8 mouse cellular contexts compared by ENCODE assay signal in the genomic region with DNA sequence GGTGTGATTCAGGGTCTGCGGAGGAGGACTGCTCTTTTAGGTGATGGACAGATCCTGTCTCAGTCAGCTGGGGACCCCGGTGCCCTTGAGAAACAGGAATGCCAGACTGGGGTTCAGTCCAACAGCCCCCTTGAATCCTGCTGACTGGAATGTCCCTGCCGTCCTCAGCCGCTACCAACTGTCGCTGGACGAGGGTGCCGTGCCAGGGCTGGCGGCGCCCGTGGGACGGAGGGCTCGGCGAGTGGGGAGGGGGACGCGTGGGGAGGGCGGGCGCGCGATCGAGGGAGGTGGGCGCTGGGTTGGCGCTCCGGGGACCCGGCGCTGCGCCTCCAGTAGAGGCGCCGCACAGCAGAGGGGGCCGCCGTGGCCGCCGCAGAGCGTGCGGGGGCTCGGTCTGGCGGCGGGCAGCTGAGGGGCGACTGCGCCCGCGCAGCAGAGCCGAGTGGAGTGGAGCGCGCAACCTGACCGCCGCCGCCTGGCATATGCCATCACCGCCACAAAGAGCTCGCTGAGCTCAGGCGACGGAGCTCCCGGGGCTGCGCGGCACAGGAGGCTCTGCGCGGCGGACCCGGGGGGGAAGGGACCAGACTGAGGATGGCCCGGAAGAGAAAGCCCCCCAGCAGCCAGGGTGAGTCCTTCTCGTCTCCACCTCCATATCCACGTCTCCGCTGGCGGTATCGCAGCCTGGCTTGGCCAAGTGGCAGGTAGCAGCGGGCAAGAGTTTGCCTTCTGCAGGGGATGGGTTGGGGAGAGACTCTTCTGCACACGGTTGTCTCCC. TPM values are rescaled to one million over a fixed set of nuclear protein-coding genes. Genes with fewer than 3 reads are reported as not detected.
DNase-seq lines count a peak whose midpoint lies in the region; ATAC-seq and TF ChIP-seq lines count a peak whose summit lies in the region.

Slc44a5 (plus strand) TSS at position 266 of the 778 bp plus-strand sequence.

- peak; percentile 29 for DNase-seq in adrenal gland, postnatal 14 days
- no peak for DNase-seq in adrenal gland, adult 2 months
- peak; percentile 43 for DNase-seq in embryo, embryonic 9.5 days (ENCODE audit: extremely low spot score)
- DNase-seq in retina, postnatal 7 days (ENCODE audit: low read depth, low spot score), result peak; percentile 41

- 0 out of 2 replicates have a peak within 1 kb of the TSS, but pooled peaks have one; percentile 5 for H3K27ac ChIP-seq in hindbrain, embryonic 12.5 days
- no peak within 1 kb of the TSS for H3K27ac ChIP-seq in limb, embryonic 15.5 days

- H3K36me3 ChIP-seq in E14TG2a.4 (ENCODE audit: insufficient read depth, low read length), result no peaks in the 10 kb centered on the region
- no peaks in the 10 kb centered on the region for H3K36me3 ChIP-seq in hindbrain, embryonic 12.5 days
- no peaks in the 10 kb centered on the region for H3K36me3 ChIP-seq in limb, embryonic 15.5 days

- H3K4me3 ChIP-seq in E14TG2a.4 (replicated peaks; ENCODE audit: low read length), result peak within 1 kb of the TSS; percentile 83
- peak within 1 kb of the TSS; percentile 58 for H3K4me3 ChIP-seq in hindbrain, embryonic 12.5 days
- peak within 1 kb of the TSS; percentile 53 for H3K4me3 ChIP-seq in limb, embryonic 15.5 days

- H3K27me3 ChIP-seq in E14TG2a.4 (ENCODE audit: insufficient read depth, low read length), result peaks cover 66% of the 10 kb centered on the region
- H3K27me3 ChIP-seq in hindbrain, embryonic 12.5 days, result peaks cover 34% of the 10 kb centered on the region
- H3K27me3 ChIP-seq in limb, embryonic 15.5 days, result peaks cover 44% of the 10 kb centered on the region

- peaks cover 21% of the 10 kb centered on the region for H3K9me3 ChIP-seq in E14TG2a.4 (ENCODE audit: low read length)
- H3K9me3 ChIP-seq in hindbrain, embryonic 12.5 days (replicated peaks), result no peaks in the 10 kb centered on the region
- H3K9me3 ChIP-seq in limb, embryonic 15.5 days, result no peaks in the 10 kb centered on the region

- under 1% methylated on average over 50 of the region's 66 CpGs for WGBS in hindbrain, embryonic 12.5 days
- under 1% methylated on average over 63 of the region's 66 CpGs for WGBS in limb, embryonic 15.5 days

- peak; percentile 87 for ATAC-seq in hindbrain, embryonic 12.5 days (ENCODE audit: low FRiP score)
- no peak for ATAC-seq in limb, embryonic 15.5 days (ENCODE audit: insufficient number of reproducible peaks, low FRiP score, low TSS enrichment, low read depth)
- ATAC-seq in erythroblast, adult 5-6 weeks (replicated peaks; ENCODE audit: low FRiP score, poor library complexity, severe bottlenecking), result no peak

- peak within 1 kb of the TSS; percentile 76 for H3K9ac ChIP-seq in hindbrain, embryonic 12.5 days
- peak within 1 kb of the TSS; percentile 47 for H3K9ac ChIP-seq in limb, embryonic 15.5 days

- peak within 1 kb of the TSS; percentile 93 for H3K4me2 ChIP-seq in hindbrain, embryonic 12.5 days (replicated peaks)
- H3K4me2 ChIP-seq in limb, embryonic 15.5 days, result peak within 1 kb of the TSS; percentile 97

- TF ChIP-seq CTCF in E14TG2a.4 (conservative IDR thresholded peaks at IDR 0.05; ENCODE audit: low read length), result no peak

- H3K4me1 ChIP-seq in E14TG2a.4 (replicated peaks; ENCODE audit: low read depth, low read length), result peaks cover 20% of the 10 kb centered on the region
- peaks cover 17% of the 10 kb centered on the region for H3K4me1 ChIP-seq in hindbrain, embryonic 12.5 days
- H3K4me1 ChIP-seq in limb, embryonic 15.5 days, result peaks cover 15% of the 10 kb centered on the region

RNA-seq across cellular contexts. Expression of gene Slc44a5, which starts in this region (rescaled TPM):
- total RNA-seq in adrenal gland, postnatal 14 days (2021), result 0.19 and 0.22 TPM in 2 replicates
- total RNA-seq in adrenal gland, adult 2 months (2021), result not detected
- 0.01 TPM in 1 of 2 replicates, not detected in the other for polyA plus RNA-seq in adrenal gland, adult 2 months (2012; rRNA removed)
- 5.7 and 6.1 TPM in 2 replicates for polyA plus RNA-seq in hindbrain, embryonic 12.5 days (2016; fragmentation: Nextera tagmentation; extraction: Ambion mirVana)
- 0.50 and 0.73 TPM in 2 replicates for polyA plus RNA-seq in limb, embryonic 15.5 days (2015; fragmentation: Nextera tagmentation; extraction: Ambion mirVana)
- not detected in 2 replicates for total RNA-seq in erythroblast, adult 5-6 weeks (2015; ENCODE audit: low replicate concordance)
- total RNA-seq in erythroblast, adult 5-6 weeks (2017; ENCODE audit: low replicate concordance), result not detected in 2 replicates

Comparison
In these comparisons a context has a peak if more than half of its experiments do, and no peak if none do; other contexts are left out.
1. Peak in DNase-seq in adrenal gland, postnatal 14 days; RNA of the gene not detected or under 1 TPM.